Mouse (Mus musculus) MEL (cell line): ENCODE measurements around the gene Olfr120. TPM values are rescaled to one million over a fixed set of nuclear protein-coding genes. Genes with fewer than 3 reads are reported as not detected.
"Not testable (repeated sequence)": the region's sequence is repeated elsewhere in the genome, so short reads cannot be mapped to it uniquely, and the experiment has no call there.

Experiments
- DNase-seq: peaks from one replicate; pipeline ENCODE4 v3.0.0; 2011; ENCODE audit warnings: low read depth, low spot score
- H3K27ac ChIP-seq: 2 replicates; pipeline ENCODE4 v1.5.1; 2012; ENCODE audit warnings: low read depth, mild to moderate bottlenecking, control low read depth, low read length, moderate library complexity; ENCODE audit not compliant: control insufficient read depth
- H3K27me3 ChIP-seq, 2 experiments: fragments of 150-350 bp in 1 of 2; sonication (generic) in 1 of 2; 2 replicates each; pipeline ENCODE4 v1.6.1; 2012; ENCODE audit warnings: low read length in 2 of 2, mild to moderate bottlenecking in 2 of 2, improper control_type of control experiment in 1 of 2, moderate library complexity in 1 of 2; ENCODE audit not compliant: insufficient read depth in 2 of 2, control insufficient read depth in 1 of 2
- H3K36me3 ChIP-seq, 2 experiments: 2 replicates each; pipeline ENCODE4 v1.6.1; 2012 to 2014; ENCODE audit warnings: low read length in 2 of 2, improper control_type of control experiment in 1 of 2, inconsistent platforms in 1 of 2, mild to moderate bottlenecking in 1 of 2; ENCODE audit not compliant: insufficient read depth in 2 of 2, control insufficient read depth in 1 of 2
- H3K4me1 ChIP-seq, 2 experiments: fragments of 150-350 bp in 1 of 2; sonication (generic) in 1 of 2; 2 replicates each; pipeline ENCODE4 v1.6.1; 2012; ENCODE audit warnings: low read length in 2 of 2, improper control_type of control experiment in 1 of 2, mild to moderate bottlenecking in 1 of 2; ENCODE audit not compliant: insufficient read depth in 2 of 2, control insufficient read depth in 1 of 2
- H3K4me3 ChIP-seq, 2 experiments: fragments of 150-350 bp in 1 of 2; sonication (generic) in 1 of 2; 2 replicates each; pipeline ENCODE4 v1.5.1; 2012; ENCODE audit warnings: low read depth in 2 of 2, low read length in 2 of 2, mild to moderate bottlenecking in 2 of 2, moderate library complexity in 2 of 2, control low read depth in 1 of 2, improper control_type of control experiment in 1 of 2; ENCODE audit not compliant: control insufficient read depth in 1 of 2, insufficient read depth in 1 of 2
- H3K79me2 ChIP-seq: 2 replicates; pipeline ENCODE4 v1.6.1; 2012; ENCODE audit warnings: mild to moderate bottlenecking, low read length, moderate library complexity; ENCODE audit not compliant: control insufficient read depth, poor library complexity, insufficient read depth
- H3K9ac ChIP-seq: 2 replicates; pipeline ENCODE4 v1.6.1; 2012; ENCODE audit warnings: low read depth, mild to moderate bottlenecking, control low read depth, low read length, moderate library complexity; ENCODE audit not compliant: control insufficient read depth, poor library complexity, severe bottlenecking
- H3K9me3 ChIP-seq: fragments of 150-350 bp; sonication (generic); replicated peaks from 2 replicates; pipeline ENCODE4 v1.6.1; 2012; ENCODE audit warnings: mild to moderate bottlenecking, low read length, improper control_type of control experiment, moderate library complexity; ENCODE audit not compliant: insufficient read depth
- BHLHE40 ChIP-seq: IDR thresholded peaks from 2 replicates; pipeline ENCODE4 v1.6.1; 2012; ENCODE audit warnings: low read depth, mild to moderate bottlenecking, inconsistent platforms, low read length, improper control_type of control experiment, borderline replicate concordance
- CHD1 ChIP-seq: IDR thresholded peaks from 2 replicates; pipeline ENCODE4 v1.6.1; 2012; ENCODE audit warnings: low read depth, mild to moderate bottlenecking, inconsistent platforms, low read length, improper control_type of control experiment
- ETS1 ChIP-seq: IDR thresholded peaks from 2 replicates; pipeline ENCODE4 v1.6.1; 2012; ENCODE audit warnings: low read depth, mild to moderate bottlenecking, inconsistent platforms, low read length, improper control_type of control experiment, moderate library complexity
- GATA1 ChIP-seq: IDR thresholded peaks from 2 replicates; pipeline ENCODE4 v1.6.1; 2011; ENCODE audit warnings: low read depth, low read length, improper control_type of control experiment
- KAT2A ChIP-seq: conservative IDR thresholded peaks from 2 replicates; pipeline ENCODE4 v1.6.1; 2012; ENCODE audit warnings: low read depth, low read length, improper control_type of control experiment, inconsistent platforms
- MAX ChIP-seq: IDR thresholded peaks from 2 replicates; pipeline ENCODE4 v1.6.1; 2011; ENCODE audit warnings: low read length, improper control_type of control experiment
- MAZ ChIP-seq: IDR thresholded peaks from 2 replicates; pipeline ENCODE4 v1.6.1; 2012; ENCODE audit warnings: low read depth, mild to moderate bottlenecking, inconsistent platforms, low read length, improper control_type of control experiment
- MEF2A ChIP-seq: IDR thresholded peaks from 2 replicates; pipeline ENCODE4 v1.6.1; 2014; ENCODE audit warnings: low read depth, mild to moderate bottlenecking, inconsistent platforms, low read length, improper control_type of control experiment; ENCODE audit not compliant: poor library complexity, insufficient replicate concordance, severe bottlenecking; ENCODE audit errors: extremely low read depth
- MXI1 ChIP-seq: IDR thresholded peaks from 2 replicates; pipeline ENCODE4 v1.6.1; 2011; ENCODE audit warnings: mild to moderate bottlenecking, low read depth, low read length, improper control_type of control experiment
- MYC ChIP-seq: IDR thresholded peaks from 2 replicates; pipeline ENCODE4 v1.6.1; 2011; ENCODE audit warnings: low read depth, mild to moderate bottlenecking, low read length, improper control_type of control experiment, moderate library complexity
- POLR2A ChIP-seq, 2 experiments: IDR thresholded peaks; 2 replicates each; pipeline ENCODE4 v1.6.1; 2011 to 2012; ENCODE audit warnings: low read length in 2 of 2, mild to moderate bottlenecking in 2 of 2, control low read depth in 1 of 2, improper control_type of control experiment in 1 of 2, low read depth in 1 of 2, moderate library complexity in 1 of 2; ENCODE audit not compliant: control insufficient read depth in 1 of 2, insufficient read depth in 1 of 2, poor library complexity in 1 of 2
- POLR2AphosphoS5 ChIP-seq: IDR thresholded peaks from 2 replicates; pipeline ENCODE4 v1.6.1; 2012; ENCODE audit warnings: low read depth, borderline replicate concordance, mild to moderate bottlenecking, inconsistent platforms, low read length, moderate library complexity, mixed read lengths
- SIN3A ChIP-seq: IDR thresholded peaks from 2 replicates; pipeline ENCODE4 v1.6.1; 2012; ENCODE audit warnings: low read length, improper control_type of control experiment, inconsistent platforms
- SMC3 ChIP-seq: IDR thresholded peaks from 2 replicates; pipeline ENCODE4 v1.6.1; 2011; ENCODE audit warnings: low read depth, low read length, improper control_type of control experiment
- TAL1 ChIP-seq: IDR thresholded peaks from 2 replicates; pipeline ENCODE4 v1.6.1; 2012; ENCODE audit warnings: mild to moderate bottlenecking, inconsistent platforms, low read length, moderate library complexity, mixed read lengths
- TBP ChIP-seq: IDR thresholded peaks from 2 replicates; pipeline ENCODE4 v1.8.0; 2011; ENCODE audit warnings: low read depth, low read length, improper control_type of control experiment
- TCF12 ChIP-seq: IDR thresholded peaks from 2 replicates; pipeline ENCODE4 v1.6.1; 2014; ENCODE audit warnings: low read depth, mild to moderate bottlenecking, inconsistent platforms, low read length, improper control_type of control experiment, moderate library complexity
- UBTF ChIP-seq: IDR thresholded peaks from 2 replicates; pipeline ENCODE4 v1.6.1; 2012; ENCODE audit warnings: low read depth, mild to moderate bottlenecking, inconsistent platforms, low read length, improper control_type of control experiment, moderate library complexity, borderline replicate concordance; ENCODE audit not compliant: insufficient read depth
- USF1 ChIP-seq: IDR thresholded peaks from 2 replicates; pipeline ENCODE4 v1.6.1; 2014; ENCODE audit warnings: low read depth, mild to moderate bottlenecking, inconsistent platforms, low read length, improper control_type of control experiment, moderate library complexity
- USF2 ChIP-seq, 2 experiments: IDR thresholded peaks; 2 replicates each; pipeline ENCODE4 v1.6.1; 2011 to 2012; ENCODE audit warnings: improper control_type of control experiment in 2 of 2, low read length in 2 of 2, borderline replicate concordance in 1 of 2, inconsistent platforms in 1 of 2, low read depth in 1 of 2, mild to moderate bottlenecking in 1 of 2; ENCODE audit not compliant: insufficient read depth in 1 of 2
- ZKSCAN1 ChIP-seq: IDR thresholded peaks from 2 replicates; pipeline ENCODE4 v1.6.1; 2012; ENCODE audit warnings: low read depth, mild to moderate bottlenecking, inconsistent platforms, low read length, improper control_type of control experiment, moderate library complexity
- ZNF384 ChIP-seq: IDR thresholded peaks from 2 replicates; pipeline ENCODE4 v1.6.1; 2012; ENCODE audit warnings: low read depth, mild to moderate bottlenecking, inconsistent platforms, low read length, improper control_type of control experiment
- polyA plus RNA-seq, 2 experiments: library from polyadenylated mRNA; stranded (reverse) in 1 of 2; unstranded in 1 of 2; fragments of >175 nt in 1 of 2; fragments of >200 nt in 1 of 2; gene quantifications; 2 replicates each; pipeline versions ENCODE4 v1.2.1 to v1.2.4; 2012; ENCODE audit warnings: low replicate concordance in 2 of 2, low read depth in 1 of 2; ENCODE audit not compliant: insufficient read length in 2 of 2, insufficient read depth in 1 of 2, missing spikeins in 1 of 2
- total RNA-seq: library from RNA; depleted of rRNA; stranded (reverse); fragments of 300-350 nt; gene quantifications from 2 replicates; pipeline ENCODE4 v1.2.3, GENCODE M21; 2012; rRNA removed

Olfr120 gene
- not detected in 2 replicates for total RNA-seq
- polyA plus RNA-seq: not detected

DNA sequence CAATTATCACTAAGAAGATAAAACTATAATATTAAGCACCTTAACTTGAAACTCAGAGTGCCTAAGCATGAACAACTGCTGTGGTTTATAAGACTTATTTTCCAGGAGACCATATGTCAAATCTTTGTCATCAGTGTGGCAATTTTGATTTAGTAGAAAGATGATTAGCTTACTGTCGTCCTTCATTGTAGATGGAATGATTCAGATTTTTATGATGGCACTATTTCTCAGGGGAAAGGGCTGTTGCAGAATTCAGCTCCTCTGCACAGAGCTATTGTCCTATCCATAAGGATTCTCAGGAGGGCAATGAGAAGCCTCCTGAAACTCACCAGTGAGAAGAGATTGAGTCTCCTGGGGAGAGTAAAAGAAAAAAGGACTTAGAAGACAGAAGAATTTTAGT lies at the start of gene Olfr120:
Olfr120 (plus strand) TSS at position 301 of the 400 bp plus-strand sequence.
- Histone ChIP-seq H3K4me3 (no peak within 1 kb of the TSS), H3K36me3 (no peaks in the 10 kb centered on the region), H3K79me2 (no peaks in the 10 kb centered on the region), H3K4me1 (no peaks in the 10 kb centered on the region), H3K9me3 (no peaks in the 10 kb centered on the region), H3K27ac (no peak within 1 kb of the TSS), H3K27me3 (no peaks in the 10 kb centered on the region), H3K9ac (no peak within 1 kb of the TSS)
- no peak for DNase-seq
- TF ChIP-seq SMC3 (no peak), TAL1 (no peak), GATA1 (no peak), ZKSCAN1 (no peak), UBTF (no peak), KAT2A (no peak)

DNA sequence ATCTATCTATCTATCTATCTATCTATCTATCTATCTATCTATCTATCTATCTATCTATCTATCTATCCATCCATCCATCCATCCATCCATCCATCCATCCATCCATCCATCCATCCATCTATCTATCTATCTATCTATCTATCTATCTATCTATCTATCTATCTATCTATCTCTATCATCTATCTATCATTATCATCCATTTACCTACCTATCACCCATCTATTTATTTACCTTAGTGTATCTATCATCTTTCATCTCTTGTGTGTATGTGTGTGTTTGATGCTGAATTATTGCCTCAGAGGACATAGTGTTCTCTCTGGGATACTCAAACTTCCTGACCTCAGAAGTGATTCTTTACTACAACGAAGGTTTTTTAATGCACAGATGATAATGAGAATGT lies 25.3 kb upstream of the Olfr120 start, which contains the start of gene Olfr119:
Olfr119 (plus strand) TSS at position 301 of the 400 bp plus-strand sequence.
- H3K9me3 ChIP-seq, H3K79me2 ChIP-seq, H3K36me3 ChIP-seq: not testable (repeated sequence)

DNA sequence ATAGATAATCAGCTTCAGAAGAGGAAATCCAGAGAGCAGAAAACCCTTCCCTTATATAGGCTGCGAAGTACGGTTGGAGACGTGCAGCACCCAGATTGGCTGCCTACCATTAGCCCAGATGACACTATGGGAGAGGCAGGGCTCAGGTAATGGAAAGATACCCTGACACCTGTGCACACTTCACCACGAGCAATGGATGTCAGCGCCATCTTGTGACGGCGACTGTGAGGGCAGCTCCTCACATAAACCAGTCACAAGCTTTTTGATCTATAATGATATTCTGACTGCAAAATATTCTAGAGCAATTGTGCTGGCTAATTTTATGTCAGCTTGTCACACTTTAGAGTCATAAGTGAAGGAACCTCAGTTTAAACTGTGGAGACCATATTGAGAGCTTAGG lies 16.5 kb downstream of the Olfr120 start:
- no peak for DNase-seq
- no peaks in the 10 kb centered on the region for H3K27me3 ChIP-seq
- no peak overlapping the region for H3K27ac ChIP-seq

More for the DNA sequence above, 25.3 kb upstream of the Olfr120 start, which contains the start of gene Olfr119:
- H3K27ac ChIP-seq, H3K4me3 ChIP-seq, H3K9ac ChIP-seq, H3K27me3 ChIP-seq, H3K4me1 ChIP-seq, DNase-seq: not testable (repeated sequence)

GRCm38 (mm10) chr17:37768307-37768706 lies 46.7 kb downstream of the Olfr120 start, which contains the start of gene Olfr122:
TSS of gene Olfr122 (plus strand) at chr17:37768607.
- DNase-seq: no peak
- Histone ChIP-seq H3K9me3 (no peaks in the 10 kb centered on the region), H3K27me3 (no peaks in the 10 kb centered on the region), H3K36me3 (no peaks in the 10 kb centered on the region), H3K9ac (no peak within 1 kb of the TSS), H3K79me2 (no peaks in the 10 kb centered on the region), H3K4me1 (no peaks in the 10 kb centered on the region), H3K27ac (no peak within 1 kb of the TSS), H3K4me3 (no peak within 1 kb of the TSS)
- no peak for TF ChIP-seq MXI1
- no peak for TF ChIP-seq MYC
- no peak for TF ChIP-seq MEF2A
- TF ChIP-seq CHD1: no peak
- no peak for TF ChIP-seq SIN3A
- no peak for TF ChIP-seq SMC3
- no peak for TF ChIP-seq KAT2A
- no peak for TF ChIP-seq POLR2A (IDR thresholded peaks at IDR 0.05; ENCODE audit: control insufficient read depth in 1 of 2, insufficient read depth in 1 of 2, low read depth in 1 of 2, low read length in 2 of 2, poor library complexity in 1 of 2)
- no peak for TF ChIP-seq BHLHE40
- no peak for TF ChIP-seq USF1
- TF ChIP-seq ETS1: no peak
- no peak for TF ChIP-seq TBP
- TF ChIP-seq POLR2AphosphoS5: no peak
- TF ChIP-seq TCF12: no peak
- no peak for TF ChIP-seq USF2 (IDR thresholded peaks at IDR 0.05; ENCODE audit: borderline replicate concordance in 1 of 2, insufficient read depth in 1 of 2, low read depth in 1 of 2, low read length in 2 of 2)

More for the DNA sequence above, 16.5 kb downstream of the Olfr120 start:
- no peaks in the 10 kb centered on the region for H3K9me3 ChIP-seq
- no peaks in the 10 kb centered on the region for H3K4me1 ChIP-seq
- H3K36me3 ChIP-seq: no peaks in the 10 kb centered on the region
- TF ChIP-seq MAZ: no peak
- TF ChIP-seq ZNF384: no peak
- TF ChIP-seq MAX: no peak
- no peak overlapping the region for H3K4me3 ChIP-seq
- no peaks in the 10 kb centered on the region for H3K79me2 ChIP-seq
- H3K9ac ChIP-seq: no peak overlapping the region
